Mouse (Mus musculus) lung, postnatal 0 days (tissue): ENCODE measurements around the gene Fabp6. TPM values are rescaled to one million over a fixed set of nuclear protein-coding genes. Genes with fewer than 3 reads are reported as not detected.

ENCODE experiments used
- ATAC-seq: fragments of 200-750 bp; cut with Nextera tagmentation; 2 replicates; pipeline ENCODE4 v1.8.0; 2017; ENCODE audit warnings: moderate library complexity
- DNase-seq: peaks from one replicate; pipeline ENCODE4 v3.0.0-alpha.2; 2016; ENCODE audit warnings: low spot score
- H3K27ac ChIP-seq: fragments of 300-500 bp; sonication (generic); 2 replicates; pipeline ENCODE4 v1.5.1; 2014; ENCODE audit warnings: antibody characterized with exemption, mild to moderate bottlenecking, low read length, mixed read lengths
- H3K27me3 ChIP-seq: fragments of 300-500 bp; sonication (generic); replicated peaks from 2 replicates; pipeline ENCODE4 v1.6.1; 2014; ENCODE audit warnings: low read length, mixed read lengths; ENCODE audit not compliant: insufficient read depth
- H3K36me3 ChIP-seq: fragments of 300-500 bp; sonication (generic); 2 replicates; pipeline ENCODE4 v1.6.1; 2014; ENCODE audit warnings: low read length, mixed read lengths; ENCODE audit not compliant: insufficient read depth
- H3K4me1 ChIP-seq: fragments of 300-500 bp; sonication (generic); 2 replicates; pipeline ENCODE4 v1.6.1; 2014; ENCODE audit warnings: antibody characterized with exemption, low read depth, low read length, mixed read lengths; ENCODE audit not compliant: insufficient read depth
- H3K4me2 ChIP-seq: fragments of 300-500 bp; sonication (generic); replicated peaks from 2 replicates; pipeline ENCODE4 v1.6.1; 2014; ENCODE audit warnings: low read depth, mild to moderate bottlenecking, low read length, moderate library complexity, mixed read lengths
- H3K4me3 ChIP-seq: fragments of 300-500 bp; sonication (generic); 2 replicates; pipeline ENCODE4 v1.5.1; 2014; ENCODE audit warnings: low read depth, low read length
- H3K9ac ChIP-seq: fragments of 300-500 bp; sonication (generic); replicated peaks from 2 replicates; pipeline ENCODE4 v1.6.1; 2014; ENCODE audit warnings: low read depth, mild to moderate bottlenecking
- H3K9me3 ChIP-seq: fragments of 300-500 bp; sonication (generic); 2 replicates; pipeline ENCODE4 v1.6.1; 2016; ENCODE audit warnings: low read length, mixed read lengths
- CTCF ChIP-seq: IDR thresholded peaks from 2 replicates; pipeline ENCODE4 v1.5.1; 2016; ENCODE audit warnings: antibody characterized with exemption, mild to moderate bottlenecking
- EP300 ChIP-seq: IDR thresholded peaks from 2 replicates; pipeline ENCODE4 v1.6.1; 2016; ENCODE audit warnings: antibody characterized with exemption, mild to moderate bottlenecking, control low read depth
- WGBS: fragments of 180-500 bp; shearing (Covaris S2); extraction: QIAGEN DNeasy Blood & Tissue Kit; methylation state at CpG from one replicate; pipeline ENCODE4 v1.1.7; 2014; 5-methylcytosine and 5-hydroxymethylcytosine counted together
- polyA plus RNA-seq: library from polyadenylated mRNA; unstranded; fragments of >200 nt; fragmentation: Nextera tagmentation; extraction: Ambion mirVana; gene quantifications from 2 replicates; pipeline ENCODE4 v1.2.1, GENCODE M21; 2015

Gene Fabp6
- 0.47 TPM in 1 of 2 replicates, not detected in the other for polyA plus RNA-seq

- TF ChIP-seq CTCF, result no peak
- 82% methylated on average over 5 of the region's 5 CpGs for WGBS
- Histone ChIP-seq H3K27me3 (no peaks in the 10 kb centered on the region), H3K4me3 (no peak within 1 kb of the TSS), H3K9ac (no peak within 1 kb of the TSS), H3K4me1 (no peaks in the 10 kb centered on the region), H3K27ac (no peak within 1 kb of the TSS), H3K9me3 (no peaks in the 10 kb centered on the region), H3K36me3 (no peaks in the 10 kb centered on the region), H3K4me2 (no peak within 1 kb of the TSS)
- ATAC-seq (no peak), DNase-seq (no peak)
Measured at GRCm38 (mm10) chr11:43601440-43601839, at the start of gene Fabp6. TSS of gene Fabp6 (minus strand) at chr11:43601540.

- Histone ChIP-seq H3K27ac (no peak overlapping the region), H3K27me3 (no peaks in the 10 kb centered on the region), H3K4me1 (peaks cover 6% of the 10 kb centered on the region), H3K4me3 (no peak overlapping the region), H3K9me3 (no peaks in the 10 kb centered on the region), H3K4me2 (no peak overlapping the region), H3K9ac (no peak overlapping the region), H3K36me3 (no peaks in the 10 kb centered on the region)
- no peak for TF ChIP-seq EP300
- peak; percentile 43 for TF ChIP-seq CTCF
- WGBS, result 94% methylated on average over 3 of the region's 3 CpGs
- DNase-seq (no peak), ATAC-seq (no peak)
Measured at GRCm38 (mm10) chr11:43645286-43645685, 43.9 kb upstream of the Fabp6 start.

GRCm38 (mm10) chr11:43643180-43643591 lies 41.8 kb upstream of the Fabp6 start:
- Histone ChIP-seq H3K4me1 (peaks cover 6% of the 10 kb centered on the region), H3K27ac (no peak overlapping the region), H3K36me3 (no peaks in the 10 kb centered on the region), H3K4me3 (no peak overlapping the region), H3K9ac (no peak overlapping the region), H3K27me3 (no peaks in the 10 kb centered on the region), H3K4me2 (peak overlapping the region; percentile 27; the same call in 1 of the 2 replicates), H3K9me3 (no peaks in the 10 kb centered on the region)
- 3% methylated on average over 2 of the region's 2 CpGs for WGBS
- peak; percentile 92 for ATAC-seq
- peak; percentile 81 for DNase-seq
- TF ChIP-seq CTCF, result no peak
- TF ChIP-seq EP300, result no peak

DNA sequence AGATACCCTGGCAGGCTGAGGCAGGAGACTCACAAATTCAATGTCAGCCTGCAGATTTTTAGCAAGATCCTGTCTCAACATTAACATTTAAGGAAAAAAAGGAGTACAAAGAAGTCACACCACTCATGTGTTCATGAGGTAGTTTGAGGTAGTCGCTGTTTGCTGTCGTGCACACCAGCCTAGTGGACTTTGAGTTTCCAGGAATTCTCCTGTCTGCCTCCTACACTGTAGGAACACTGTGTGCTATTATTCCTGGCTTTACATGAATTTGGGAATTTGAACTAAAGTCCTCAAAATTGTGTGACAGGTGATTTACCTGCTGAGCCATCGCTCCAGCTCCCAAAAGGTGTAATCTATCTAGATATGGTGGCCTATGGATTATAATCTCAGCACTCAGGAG lies 37.1 kb upstream of the Fabp6 start:
- H3K4me3 ChIP-seq, result no peak overlapping the region
- no peaks in the 10 kb centered on the region for H3K27me3 ChIP-seq
- TF ChIP-seq CTCF, result no peak
- no peak for TF ChIP-seq EP300
- H3K4me2 ChIP-seq, result no peak overlapping the region
- no peaks in the 10 kb centered on the region for H3K36me3 ChIP-seq
- no peak overlapping the region for H3K9ac ChIP-seq
- DNase-seq, result no peak
- ATAC-seq, result no peak
- H3K4me1 ChIP-seq, result peaks cover 6% of the 10 kb centered on the region
- H3K27ac ChIP-seq, result no peak overlapping the region
- WGBS, result 96% methylated on average over 3 of the region's 3 CpGs
- H3K9me3 ChIP-seq, result no peaks in the 10 kb centered on the region

DNA sequence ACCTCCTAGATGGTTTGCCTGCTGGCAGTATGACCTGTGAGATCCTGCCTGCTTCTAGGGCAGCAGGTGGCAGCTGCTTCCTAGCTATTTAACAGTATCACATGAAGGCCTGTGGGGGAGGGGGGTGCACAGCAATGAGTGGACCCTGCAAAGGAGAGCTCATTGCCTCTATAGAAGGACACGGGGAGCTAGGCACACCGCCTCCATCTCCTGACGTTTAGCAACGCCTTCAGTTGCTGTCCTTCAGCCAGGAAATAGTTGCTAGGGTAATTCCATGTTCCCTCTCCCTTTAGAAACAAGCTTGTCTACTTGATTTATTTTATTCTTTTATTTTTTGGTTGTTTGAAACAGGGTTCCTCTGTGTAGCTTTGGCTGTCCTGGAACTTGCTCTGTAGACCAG lies 35.4 kb upstream of the Fabp6 start:
- H3K9me3 ChIP-seq, result no peaks in the 10 kb centered on the region
- no peak overlapping the region for H3K4me2 ChIP-seq
- ATAC-seq, result no peak
- H3K4me3 ChIP-seq, result no peak overlapping the region
- H3K27ac ChIP-seq, result no peak overlapping the region
- no peaks in the 10 kb centered on the region for H3K27me3 ChIP-seq
- WGBS, result 62% methylated on average over 4 of the region's 4 CpGs
- no peak for DNase-seq
- no peaks in the 10 kb centered on the region for H3K36me3 ChIP-seq
- TF ChIP-seq CTCF, result no peak
- TF ChIP-seq EP300, result no peak
- H3K9ac ChIP-seq, result no peak overlapping the region
- H3K4me1 ChIP-seq, result no peaks in the 10 kb centered on the region

DNA sequence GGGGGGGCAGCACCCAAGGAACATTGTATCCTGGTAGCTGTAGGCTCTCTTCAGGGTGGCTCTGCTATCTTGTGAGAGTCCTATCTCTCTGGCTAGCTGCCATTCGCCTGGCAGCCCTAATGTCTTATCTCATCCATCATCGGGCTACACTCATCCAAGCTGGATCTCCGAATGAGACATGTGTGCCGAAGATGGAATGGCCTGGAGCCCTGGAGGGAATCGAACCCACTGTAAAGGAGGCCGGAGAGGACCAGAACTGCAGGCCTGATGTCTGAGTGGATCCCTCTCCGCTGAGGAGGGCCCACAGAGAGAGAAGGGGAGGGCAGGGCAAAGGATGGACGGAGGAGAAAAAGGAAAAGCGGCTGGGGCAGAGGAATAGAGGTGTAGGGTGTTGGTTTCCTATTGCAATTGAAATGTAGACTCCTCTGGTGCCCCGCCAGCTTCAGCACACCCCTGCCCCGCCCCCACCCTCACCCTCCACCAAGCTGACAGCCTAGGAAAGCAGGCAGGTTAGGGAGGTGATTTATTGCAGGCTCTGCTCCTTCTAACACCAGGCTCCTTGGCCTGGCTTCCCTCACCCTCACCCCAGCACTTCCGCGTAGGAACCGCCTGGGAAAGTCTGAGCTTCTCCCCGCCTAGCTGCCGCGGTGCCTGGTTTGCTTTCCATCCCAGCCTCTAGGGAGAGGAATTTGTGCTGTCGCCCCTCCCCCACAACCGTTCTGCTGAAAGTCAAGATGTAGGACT lies 32.5 kb upstream of the Fabp6 start:
- peak; percentile 82 for ATAC-seq
- H3K36me3 ChIP-seq, result no peaks in the 10 kb centered on the region
- H3K9ac ChIP-seq, result no peak overlapping the region
- H3K27me3 ChIP-seq, result no peaks in the 10 kb centered on the region
- H3K4me2 ChIP-seq, result peak overlapping the region; percentile 14; the same call in 1 of the 2 replicates
- no peak overlapping the region for H3K27ac ChIP-seq
- no peak overlapping the region for H3K4me3 ChIP-seq
- no peaks in the 10 kb centered on the region for H3K9me3 ChIP-seq
- WGBS, result 13% methylated on average over 19 of the region's 19 CpGs
- no peaks in the 10 kb centered on the region for H3K4me1 ChIP-seq
- no peak for TF ChIP-seq EP300
- TF ChIP-seq CTCF, result peak; percentile 29
- DNase-seq, result peak; percentile 82
